22 mouse cellular contexts compared by ENCODE assay signal in genomic region chr6:54005302-54005701, GRCm38 (mm10). TPM values are rescaled to one million over a fixed set of nuclear protein-coding genes. Genes with fewer than 3 reads are reported as not detected.
"Had no signal": no experiment of that assay in that cellular context is flagged by ENCODE, and none has a peak within 500 bp of the region (broad histone marks: within the 10 kb centered on the region; RNA-seq: fewer than 3 reads in every experiment).

No protein-coding gene starts in this region.

- H3K36me3 ChIP-seq: neural tube, embryonic 13.5 days; neural tube, embryonic 15.5 days; stomach, embryonic 15.5 days had no signal

- H3K4me2 ChIP-seq: neural tube, embryonic 13.5 days; neural tube, embryonic 15.5 days; stomach, embryonic 15.5 days had no signal

- H3K27me3 ChIP-seq: neural tube, embryonic 15.5 days; stomach, embryonic 15.5 days had no signal

- H3K9ac ChIP-seq: neural tube, embryonic 13.5 days; neural tube, embryonic 15.5 days; stomach, embryonic 15.5 days had no signal

- H3K4me3 ChIP-seq: neural tube, embryonic 13.5 days; neural tube, embryonic 15.5 days; stomach, embryonic 15.5 days had no signal

- H3K4me1 ChIP-seq: stomach, embryonic 15.5 days had no signal

- H3K9me3 ChIP-seq: neural tube, embryonic 13.5 days; neural tube, embryonic 15.5 days; stomach, embryonic 15.5 days had no signal

- H3K27ac ChIP-seq: neural tube, embryonic 13.5 days; neural tube, embryonic 15.5 days; stomach, embryonic 15.5 days; stomach, postnatal 0 days had no signal

- DNase-seq: retina, postnatal 1 day; right cerebral cortex, adult 18-20 months; right cerebral cortex, postnatal 14 days; right cerebral cortex, postnatal 25 days; right cerebral cortex, postnatal 4 days; spleen, adult 18-20 months; thymus, adult 18-20 months; thymus, adult 2 months; thymus, postnatal 14 days; thymus, postnatal 25 days; thymus, postnatal 36 days; thymus, postnatal 4 days had no signal

RNA-seq across cellular contexts. Expression of gene Cpvl, which starts 26.8 kb away (rescaled TPM):
- total RNA-seq: neutrophil, adult 5-6 weeks had no signal
- polyA plus RNA-seq: neural tube, embryonic 13.5 days; neural tube, embryonic 14.5 days; spleen, adult 2 months; stomach, embryonic 14.5 days; thymus, adult 2 months; thymus, postnatal 0 days; urinary bladder, adult 2 months had no signal
